Mouse (Mus musculus) heart, postnatal 14 days (tissue): ENCODE results near the gene Sptb. TPM values are rescaled to one million over a fixed set of nuclear protein-coding genes. Genes with fewer than 3 reads are reported as not detected.

Source experiments
- DNase-seq, 2 experiments: peaks; one replicate each; pipeline ENCODE4 v3.0.0; 2021 to 2022
- intact Hi-C: fragments of 180-260 bp; cut with DNase I; formaldehyde crosslinking; loops from one replicate; pipeline ENCODE4 v1.15.1; 2025
- long read RNA-seq, 2 experiments: library from polyadenylated mRNA; stranded (forward); transcript quantifications; one replicate each; pipeline ENCODE4 v2.0.0; 2021
- total RNA-seq, 2 experiments: library from RNA; stranded (reverse); gene quantifications; 2 replicates each; pipeline ENCODE4 v1.2.3; 2021

Gene Sptb
- total RNA-seq, result 10 to 100 TPM; 67.8 to 70.3 TPM
- long read RNA-seq, experiment 1, full-length matches to known transcripts, result 3 of 31 reads
- long read RNA-seq, experiment 1, partial matches to known transcripts, result 15 of 31 reads
- long read RNA-seq, experiment 1, other reads (novel, unspliced or antisense), result 13 of 31 reads
- long read RNA-seq, experiment 2, partial matches to known transcripts, result 14 of 26 reads
- long read RNA-seq, experiment 2, other reads (novel, unspliced or antisense), result 11 of 26 reads

GRCm38 (mm10) chr12:76710351-76711100, at the start of gene Sptb:
Gene Sptb, minus strand, starts transcription at chr12:76710547.
- DNase-seq, result peak; percentile 68 to 77
- intact Hi-C loops, result loop anchor here (5.0 kb wide), 1 partner anchor 38 kb away; no protein-coding TSS in a partner anchor

DNA sequence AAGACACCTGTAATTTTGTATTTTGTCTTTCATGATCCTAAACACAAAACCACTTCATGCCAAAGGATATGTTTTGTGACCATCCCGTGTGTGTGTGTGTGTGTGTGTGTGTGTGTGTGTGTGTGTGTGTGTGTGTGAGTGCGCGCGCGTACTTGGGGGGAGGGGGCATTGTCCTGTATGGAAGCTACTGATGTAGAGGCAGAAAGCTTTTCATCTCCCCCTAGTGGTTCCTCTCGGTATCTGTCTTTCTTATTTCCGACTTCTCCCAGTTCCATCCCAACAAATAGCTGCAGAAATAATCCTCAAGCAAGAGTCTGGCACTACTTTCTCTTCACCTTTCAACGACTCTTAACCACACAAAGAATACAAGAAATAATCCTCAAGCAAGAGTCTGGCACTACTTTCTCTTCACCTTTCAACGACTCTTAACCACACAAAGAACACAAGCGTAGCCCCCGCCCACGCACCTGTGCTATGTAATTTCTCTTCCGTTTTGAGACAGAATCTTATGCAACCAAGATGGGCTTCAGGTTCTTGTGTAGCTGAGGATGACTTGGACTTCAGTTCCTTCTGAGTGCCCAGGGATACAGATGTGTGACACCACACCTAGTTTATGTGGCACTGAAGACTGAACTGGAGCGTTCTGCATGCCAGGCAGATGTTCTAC, 42.4 kb upstream of the Sptb start:
- peak in 1 of 2 experiments; percentile 44 for DNase-seq
- intact Hi-C loops, result no loop called here

DNA sequence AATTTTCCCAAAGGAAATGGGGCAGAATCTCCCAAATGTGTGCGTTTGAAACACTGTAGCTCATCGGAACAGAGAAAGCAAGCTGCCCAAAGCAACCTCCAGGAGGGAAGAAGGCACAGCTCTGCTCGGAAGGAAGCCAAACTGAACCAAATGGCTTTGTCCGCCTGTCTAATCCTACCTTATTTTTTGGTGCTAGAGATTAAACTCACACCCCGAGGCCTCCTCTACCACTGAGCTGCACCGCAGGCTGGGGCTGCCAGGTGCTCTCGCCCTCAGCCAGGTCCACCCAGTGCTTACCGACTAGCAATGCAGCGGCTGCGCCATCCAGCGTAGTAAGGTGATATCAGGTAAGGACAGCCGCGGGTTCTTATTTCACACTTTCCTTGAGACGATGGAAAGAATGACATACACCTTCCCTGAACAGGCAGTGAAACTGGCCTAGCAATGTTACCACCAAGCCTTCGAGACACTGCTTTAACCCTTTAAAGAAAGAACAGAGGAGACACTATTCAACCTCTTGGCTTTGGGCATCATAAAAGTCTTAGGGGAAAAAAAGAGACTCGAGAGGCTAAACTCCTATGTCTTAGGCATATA, 40.6 kb upstream of the Sptb start:
- intact Hi-C loops, result no loop called here
- DNase-seq, result no peak

GRCm38 (mm10) chr12:76727955-76728354, 17.6 kb upstream of the Sptb start:
- DNase-seq, result no peak
- intact Hi-C loops, result loop anchor here (10.0 kb wide), 2 partner anchors 233 to 383 kb away; no protein-coding TSS in a partner anchor

DNA sequence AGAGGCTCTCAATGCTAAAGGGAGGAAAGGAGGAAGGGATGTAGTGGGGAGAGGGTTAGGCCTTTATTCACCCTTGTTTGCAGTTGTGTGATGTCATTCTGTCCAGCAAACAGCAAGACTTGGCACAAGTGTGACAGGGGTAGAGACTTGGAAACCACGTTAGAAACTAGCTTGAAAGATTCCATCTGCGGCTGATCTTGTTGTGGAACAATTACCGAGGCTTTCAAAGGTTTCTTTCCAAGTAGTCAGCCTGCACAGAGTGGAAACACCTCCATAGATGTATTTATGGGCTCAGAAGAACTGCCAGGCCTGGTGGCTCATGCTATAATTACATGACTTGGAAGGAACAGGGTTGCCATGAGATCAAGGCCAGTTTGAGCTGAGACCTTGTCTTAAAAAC, 11.7 kb upstream of the Sptb start:
- intact Hi-C loops, result loop anchor here (5.0 to 10.0 kb wide), 3 partner anchors 125 to 377 kb away; no protein-coding TSS in a partner anchor
- DNase-seq, result peak in 1 of 2 experiments; percentile 11

- intact Hi-C loops, result loop anchor here (5.0 to 10.0 kb wide), 3 partner anchors 123 to 376 kb away; no protein-coding TSS in a partner anchor
- no peak for DNase-seq
Measured at GRCm38 (mm10) chr12:76720572-76720971, 10.2 kb upstream of the Sptb start.

GRCm38 (mm10) chr12:76718384-76718783, 8.0 kb upstream of the Sptb start:
- intact Hi-C loops, result loop anchor here (2.0 kb wide), 1 partner anchor 68 kb away; no protein-coding TSS in a partner anchor
- DNase-seq, result no peak

- DNase-seq, result peak; percentile 80 to 81
- intact Hi-C loops, result loop anchor here (5.0 kb wide), 1 partner anchor 38 kb away; no protein-coding TSS in a partner anchor
Measured at GRCm38 (mm10) chr12:76709795-76710350, 474 bp downstream of the Sptb start.

DNA sequence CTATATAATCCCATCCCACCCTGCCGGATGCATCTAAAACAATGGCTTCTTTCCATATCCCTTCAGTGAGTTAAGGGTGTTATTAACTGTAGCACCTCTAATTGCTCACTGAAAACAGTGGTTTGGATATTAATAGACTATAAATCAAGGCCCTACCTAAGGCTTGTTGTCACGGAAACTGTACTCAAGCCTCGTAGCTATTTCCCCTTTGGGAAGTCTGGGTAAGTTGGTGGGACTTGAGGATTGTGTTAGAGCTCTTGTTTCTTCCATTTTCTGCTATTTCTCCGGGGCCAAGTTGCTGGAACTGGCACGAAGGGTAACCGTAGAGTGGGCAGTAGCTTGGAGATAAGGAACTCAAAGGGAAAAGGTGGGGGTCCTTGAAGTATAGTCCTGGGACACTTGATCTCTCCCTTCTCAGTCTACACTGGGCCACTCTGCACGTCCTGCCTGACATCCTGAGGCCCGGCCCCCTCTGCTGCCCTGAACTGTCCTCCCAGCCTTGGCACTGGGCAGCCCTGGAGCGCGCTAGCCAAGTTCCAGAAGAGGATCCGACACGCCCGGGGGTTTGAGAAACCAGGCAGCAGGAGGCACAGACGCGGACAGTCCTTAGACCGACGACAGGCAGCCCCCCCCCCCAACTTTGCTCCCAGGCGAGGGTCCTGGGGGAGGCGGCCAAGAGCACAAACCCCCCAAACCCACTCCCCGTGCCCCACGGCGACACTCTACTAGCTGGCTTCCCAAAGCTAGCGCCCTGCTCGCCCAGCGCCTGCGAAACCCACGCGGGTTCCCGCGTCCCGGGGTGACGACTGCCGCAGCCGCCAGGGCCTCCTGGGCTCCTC, 1.2 kb downstream of the Sptb start:
- DNase-seq, result peak; percentile 67 to 76
- intact Hi-C loops, result no loop called here

DNA sequence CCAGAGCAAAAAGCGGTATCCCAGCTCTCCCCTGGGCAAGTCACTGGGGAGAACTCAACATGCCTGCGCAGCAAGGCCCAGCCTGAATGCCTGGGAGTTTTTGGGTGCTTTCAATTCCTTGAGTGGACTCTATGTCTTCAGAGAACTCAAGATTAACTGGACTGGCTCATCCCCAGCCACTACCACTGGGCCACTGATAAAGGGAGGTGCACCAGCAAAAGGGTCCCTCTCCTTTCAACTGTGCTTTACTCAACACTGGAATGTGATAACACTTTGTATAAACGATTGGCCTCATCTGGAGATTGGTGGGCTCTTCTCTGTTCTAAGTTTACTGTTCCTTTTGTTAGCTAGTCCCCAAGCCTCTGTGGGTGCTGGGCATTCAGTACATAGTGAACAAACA, 2.2 kb downstream of the Sptb start:
- intact Hi-C loops, result no loop called here
- DNase-seq, result no peak

- intact Hi-C loops, result no loop called here
- DNase-seq, result no peak
Measured at GRCm38 (mm10) chr12:76696380-76696935, 13.9 kb downstream of the Sptb start.

DNA sequence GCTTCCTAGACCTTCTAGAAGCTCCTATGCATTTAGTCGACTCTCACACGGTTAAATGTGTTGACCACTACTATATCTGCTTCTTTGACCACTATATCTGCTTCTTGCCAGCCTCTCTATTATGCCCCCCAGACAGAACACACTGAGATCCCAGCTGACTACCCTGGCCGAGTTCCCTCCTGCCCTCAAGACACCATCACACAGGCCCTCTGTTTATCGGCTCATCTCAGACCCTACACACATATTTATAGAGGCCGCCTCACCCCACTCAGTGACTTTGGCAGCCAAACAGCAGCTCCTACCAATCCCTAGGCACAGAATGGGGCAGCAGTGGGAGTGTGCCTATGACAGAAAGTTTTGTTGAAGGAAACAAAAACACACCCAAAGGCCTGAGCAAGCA, 14.6 kb downstream of the Sptb start:
- intact Hi-C loops, result no loop called here
- DNase-seq, result no peak

DNA sequence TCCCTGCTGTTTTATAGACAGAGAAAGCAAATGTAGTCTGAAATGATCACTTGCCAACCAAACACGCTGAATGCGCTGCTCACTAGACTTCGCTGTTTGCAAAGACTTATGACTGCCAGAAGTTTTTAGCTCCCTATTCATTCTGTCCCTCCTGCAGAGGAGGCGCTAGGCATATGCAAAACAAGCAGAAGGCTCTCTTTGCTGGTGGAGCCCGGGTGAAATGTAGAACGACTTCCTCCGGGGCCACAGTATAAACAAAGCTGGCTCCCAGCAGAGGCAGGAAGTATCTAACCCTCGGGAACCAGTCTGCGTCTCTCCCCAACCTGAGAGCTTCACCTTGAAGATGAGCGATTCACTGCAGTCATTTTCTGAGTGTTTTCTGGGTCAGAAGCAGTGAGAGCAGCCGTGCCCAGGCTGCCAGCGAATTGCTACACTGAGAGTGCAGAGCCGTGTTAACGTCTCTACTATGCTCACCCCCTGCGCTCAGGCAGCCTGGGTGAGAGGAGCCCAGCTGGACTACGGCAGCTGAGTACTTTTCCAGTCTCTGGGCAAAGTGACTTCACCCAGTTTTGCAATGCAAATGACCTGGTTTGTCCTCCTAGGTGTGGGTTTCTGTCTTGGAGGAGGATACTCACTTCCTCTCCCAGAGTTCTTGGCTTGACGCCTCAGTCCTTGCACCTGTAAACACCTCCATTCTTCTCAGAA, 15.4 kb downstream of the Sptb start:
- no peak for DNase-seq
- intact Hi-C loops, result no loop called here

- intact Hi-C loops, result no loop called here
Measured at GRCm38 (mm10) chr12:76687498-76688200, 22.7 kb downstream of the Sptb start.

GRCm38 (mm10) chr12:76685647-76686046, 24.7 kb downstream of the Sptb start:
- intact Hi-C loops, result no loop called here
- no peak for DNase-seq

More at GRCm38 (mm10) chr12:76687498-76688200, 22.7 kb downstream of the Sptb start:
- DNase-seq, result no peak

- intact Hi-C loops, result no loop called here
- peak; percentile 15 to 28 for DNase-seq
Measured at GRCm38 (mm10) chr12:76684493-76684892, 25.9 kb downstream of the Sptb start.

GRCm38 (mm10) chr12:76681937-76682336, 28.4 kb downstream of the Sptb start:
- intact Hi-C loops, result no loop called here
- no peak for DNase-seq

DNA sequence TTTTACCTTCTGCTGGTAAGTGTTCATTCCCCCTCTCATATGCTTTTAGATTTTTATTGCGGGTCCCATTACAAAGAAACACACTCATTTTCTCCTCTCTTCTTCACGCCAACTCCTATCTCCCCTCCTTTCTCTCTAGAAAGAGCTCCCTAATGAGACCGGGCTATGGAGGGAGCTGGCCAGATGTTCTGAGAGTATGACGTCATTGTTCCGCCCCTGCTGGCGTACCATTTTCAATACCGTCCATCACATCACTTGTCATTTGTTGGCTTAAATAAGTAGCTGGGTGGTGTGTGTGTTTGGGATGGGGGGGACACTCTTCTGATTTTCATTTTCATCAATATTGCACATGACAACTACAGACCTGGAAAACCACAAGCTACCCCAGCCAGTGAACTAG, 33.3 kb downstream of the Sptb start:
- intact Hi-C loops, result loop anchor here (5.0 kb wide), 1 partner anchor 485 kb away; no protein-coding TSS in a partner anchor
- DNase-seq, result no peak
